Mouse (Mus musculus) ES-CJ7 (cell line): ENCODE measurements around the gene Col4a4.
A peak's percentile ranks its signal among the peaks of the same experiment; 100 is the strongest.

Experiments
- DNase-seq: peaks from one replicate; pipeline ENCODE4 v3.0.0; 2011; ENCODE audit warnings: low read depth, low spot score

Col4a4 gene

GRCm38 (mm10) chr1:82577915-82578314 is 8.7 kb downstream of the Col4a4 start:
- no peak for DNase-seq

DNA sequence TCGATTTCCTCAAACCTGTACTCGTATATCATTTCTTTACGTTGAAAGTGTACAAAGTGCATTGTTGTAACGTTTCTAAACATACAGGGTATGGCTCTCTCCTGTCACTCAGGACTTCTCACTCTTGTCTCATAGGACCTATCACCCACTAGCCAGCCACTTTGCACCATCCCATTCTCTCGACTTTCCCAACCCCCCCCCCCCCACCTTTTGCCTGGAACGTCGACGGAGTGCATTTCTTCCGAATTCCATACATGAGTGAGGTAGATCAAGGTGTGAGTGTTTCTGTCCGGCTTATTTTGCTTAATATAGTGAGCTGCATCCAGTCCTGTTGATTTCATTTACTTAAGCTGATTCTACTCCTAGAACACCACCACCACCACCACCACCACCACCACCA is 9.3 kb downstream of the Col4a4 start:
- DNase-seq, result no peak

DNA sequence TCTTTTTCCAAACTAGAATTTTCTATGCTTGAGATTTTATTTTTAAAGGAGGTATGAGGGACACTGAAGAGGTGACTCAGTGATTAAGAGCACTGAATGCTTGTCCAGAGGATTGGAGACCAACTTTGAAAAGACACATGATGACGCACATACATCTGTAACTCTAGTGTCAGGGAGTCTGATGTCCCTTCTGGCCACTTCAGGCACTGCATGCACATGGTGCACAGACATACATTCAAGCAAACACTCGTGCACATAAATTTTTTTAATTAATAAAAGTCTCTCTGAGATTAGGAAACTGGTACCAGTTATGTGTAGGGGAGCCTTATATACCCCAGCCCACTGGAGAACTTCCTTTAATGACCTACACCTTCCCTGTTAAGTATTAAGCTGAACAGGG is 10.5 kb downstream of the Col4a4 start:
- no peak for DNase-seq

- DNase-seq, result no peak
These were observed 11.0 kb downstream of the Col4a4 start for GRCm38 (mm10) chr1:82575681-82576080.

- DNase-seq, result peak; percentile 24
These were observed 14.9 kb downstream of the Col4a4 start for GRCm38 (mm10) chr1:82571758-82572157.

- no peak for DNase-seq
These were observed 17.2 kb downstream of the Col4a4 start for GRCm38 (mm10) chr1:82569405-82569804.

- no peak for DNase-seq
These were observed 26.4 kb downstream of the Col4a4 start for GRCm38 (mm10) chr1:82560223-82560622.

GRCm38 (mm10) chr1:82554889-82555288 is 31.8 kb downstream of the Col4a4 start:
- DNase-seq, result no peak

- DNase-seq, result peak; percentile 50
These were observed 32.2 kb downstream of the Col4a4 start for GRCm38 (mm10) chr1:82554443-82554850.

GRCm38 (mm10) chr1:82545199-82545960 is 41.3 kb downstream of the Col4a4 start:
- no peak for DNase-seq

DNA sequence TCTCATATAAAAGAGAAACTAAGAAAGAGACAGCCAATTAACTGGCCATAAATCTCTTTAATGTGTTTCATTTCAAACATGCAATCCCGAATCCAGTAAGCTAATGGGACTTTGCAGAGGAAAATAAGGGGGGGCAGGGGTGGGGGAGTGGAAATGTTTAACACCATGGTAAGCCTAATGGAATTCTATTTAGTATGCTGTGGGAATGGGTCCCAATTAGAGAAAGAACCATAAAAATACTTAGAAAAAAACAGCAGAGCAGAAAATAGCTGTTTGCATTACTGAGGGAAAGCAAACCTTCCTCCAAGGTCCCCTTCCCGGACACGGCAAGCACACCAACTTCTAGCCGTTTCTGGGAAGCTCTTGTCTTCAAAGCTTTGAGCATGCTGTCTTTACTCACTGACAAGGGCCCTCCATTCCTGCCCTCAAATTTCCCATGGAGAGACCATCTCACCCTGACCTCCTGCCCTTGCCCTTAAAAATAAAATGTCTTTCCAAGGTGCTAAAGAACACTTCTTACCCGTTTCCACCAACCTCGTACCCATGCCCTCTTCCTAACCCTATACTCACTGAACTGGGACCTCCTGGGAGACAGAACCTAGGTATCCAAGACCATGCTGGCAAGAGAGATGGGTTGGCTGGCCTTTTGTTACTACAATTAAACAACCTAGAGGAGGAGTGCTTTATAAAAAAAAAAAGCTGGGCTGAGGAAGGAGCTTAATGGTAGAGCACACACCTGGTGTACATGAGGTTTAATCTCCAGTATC is 42.0 kb downstream of the Col4a4 start:
- no peak for DNase-seq

DNA sequence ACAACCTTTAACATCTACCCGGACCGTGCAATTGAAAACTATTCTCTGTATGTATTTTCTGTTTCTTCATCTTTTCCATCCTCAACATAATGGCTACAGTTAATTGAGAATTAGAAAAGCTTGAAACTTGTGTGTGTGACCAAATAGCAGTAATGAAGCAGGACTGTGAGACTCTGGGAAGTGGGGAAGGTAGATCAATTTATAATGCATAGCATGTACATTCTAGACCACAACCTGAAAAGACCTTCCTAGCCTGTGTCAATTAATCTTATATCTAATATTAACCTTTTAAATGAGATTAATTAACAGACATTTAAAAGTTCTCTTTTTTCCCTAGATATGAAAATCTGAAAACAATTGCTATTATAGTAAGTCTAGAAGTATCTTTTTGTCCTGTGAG is 42.7 kb downstream of the Col4a4 start:
- no peak for DNase-seq

DNA sequence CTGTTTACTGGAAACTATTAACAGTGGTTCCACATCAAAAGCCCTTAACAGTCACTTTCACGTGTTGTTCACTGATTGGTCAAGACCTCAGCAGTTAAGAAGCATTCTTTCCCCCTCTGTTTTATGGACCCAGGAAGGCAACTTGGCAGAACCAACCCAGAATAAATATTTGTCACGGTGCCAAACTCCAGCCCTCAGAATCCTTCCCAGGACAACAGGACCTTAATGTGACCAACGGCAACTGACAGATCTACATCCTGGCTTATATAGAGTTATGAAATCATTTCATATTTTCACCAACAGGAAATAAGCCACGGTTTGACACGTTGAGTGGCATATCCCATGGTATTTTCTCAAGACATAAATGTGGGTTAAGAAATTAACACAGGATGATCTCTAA is 46.6 kb downstream of the Col4a4 start:
- DNase-seq, result no peak

DNA sequence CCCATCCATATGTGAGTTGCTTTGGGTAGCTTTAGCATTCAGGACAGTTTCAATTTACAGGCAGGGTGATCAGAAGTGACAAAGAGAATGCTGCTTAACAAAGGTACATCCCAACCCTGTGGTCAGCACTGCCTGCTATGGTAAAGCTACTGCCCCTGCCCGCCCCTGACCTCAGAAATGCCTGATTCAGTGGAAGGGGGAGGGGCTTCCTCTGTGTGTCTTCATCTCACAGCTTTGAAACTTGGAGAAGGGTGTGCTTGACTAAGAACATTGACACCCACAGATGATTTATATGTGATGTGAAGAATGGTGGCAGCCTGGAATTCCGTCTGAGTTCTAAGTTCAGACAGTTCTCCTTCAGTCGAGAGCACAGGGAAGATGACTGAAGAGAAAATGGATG is 48.8 kb downstream of the Col4a4 start:
- no peak for DNase-seq

- no peak for DNase-seq
These were observed 50.0 kb downstream of the Col4a4 start for GRCm38 (mm10) chr1:82536515-82537174.

- no peak for DNase-seq
These were observed 58.7 kb downstream of the Col4a4 start for GRCm38 (mm10) chr1:82527931-82528330.

DNA sequence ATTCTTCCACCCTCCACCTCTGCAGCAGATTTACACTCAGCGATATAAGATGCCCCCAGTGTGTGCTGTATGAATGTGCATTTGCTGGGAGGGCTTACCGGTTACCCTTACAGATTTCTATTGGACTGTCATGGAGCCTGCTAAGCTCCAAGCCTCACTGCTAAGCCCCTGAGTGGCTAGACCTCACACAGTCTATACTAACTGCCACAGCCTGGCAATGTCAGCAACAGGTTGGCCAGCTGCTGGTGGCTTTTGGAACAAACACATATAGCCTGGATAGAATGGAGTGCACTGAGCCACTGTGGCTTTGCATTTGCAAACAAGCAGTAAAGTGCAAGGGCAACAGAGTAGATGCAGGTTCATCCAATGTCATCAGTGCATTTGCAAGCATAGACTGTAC is 94.7 kb downstream of the Col4a4 start:
- DNase-seq, result no peak

GRCm38 (mm10) chr1:82486371-82486770 is 100.3 kb downstream of the Col4a4 start:
- no peak for DNase-seq

DNA sequence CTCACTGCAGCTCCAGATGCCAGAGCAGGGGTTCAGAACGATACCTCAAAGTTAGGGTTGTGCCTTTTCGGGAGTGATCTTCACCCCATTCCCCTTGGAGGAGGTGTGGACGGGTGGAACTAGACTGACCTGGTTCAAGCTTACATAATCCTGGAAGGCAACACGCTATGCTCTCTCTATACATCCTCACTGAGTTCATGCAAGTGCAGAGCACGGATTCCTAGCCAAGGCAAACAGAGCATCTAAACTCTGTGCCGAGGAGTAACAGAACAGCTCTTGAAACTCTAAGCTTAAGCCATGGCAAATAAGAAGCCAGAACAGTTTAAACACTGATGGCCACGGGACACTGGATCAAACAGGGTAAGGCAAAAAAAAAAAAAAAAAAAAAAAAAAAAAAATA is 104.3 kb downstream of the Col4a4 start:
- no peak for DNase-seq

DNA sequence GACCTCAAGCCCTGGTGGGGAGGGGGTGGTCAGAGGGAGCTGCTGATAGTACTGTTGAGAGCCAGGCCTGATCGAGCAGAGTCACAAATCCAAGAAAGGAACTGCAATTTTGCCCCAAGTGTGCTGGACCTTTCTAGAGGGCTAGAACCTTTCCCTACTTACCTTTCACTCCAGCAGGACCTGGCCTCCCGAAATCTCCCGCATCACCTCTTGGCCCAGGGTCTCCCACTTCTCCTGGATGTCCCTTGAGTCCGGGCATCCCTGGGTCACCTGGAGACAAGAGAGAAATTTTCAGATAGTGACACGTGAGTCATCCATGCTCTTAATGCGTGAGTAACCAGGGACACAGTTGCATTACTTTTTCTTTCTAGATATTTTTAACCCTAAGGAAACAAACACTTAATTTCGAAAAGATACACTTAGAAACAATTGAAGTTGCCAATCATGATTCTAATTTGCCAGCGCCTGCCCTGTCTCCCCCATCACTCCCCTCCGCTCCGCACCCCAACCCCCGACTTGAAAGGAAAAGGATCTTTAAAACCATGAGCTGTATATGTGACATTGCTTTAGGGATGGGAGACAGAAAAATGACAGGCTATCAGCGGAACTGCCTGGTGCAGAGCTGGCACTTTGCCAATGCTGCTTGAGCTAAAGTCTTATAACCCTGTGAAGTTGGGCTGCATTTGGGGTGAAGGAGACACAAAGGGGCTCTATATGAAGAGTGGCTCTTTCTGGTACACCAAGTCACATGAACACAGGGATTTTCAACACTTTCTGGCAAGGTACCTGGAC is 106.8 kb downstream of the Col4a4 start:
- DNase-seq, result no peak

DNA sequence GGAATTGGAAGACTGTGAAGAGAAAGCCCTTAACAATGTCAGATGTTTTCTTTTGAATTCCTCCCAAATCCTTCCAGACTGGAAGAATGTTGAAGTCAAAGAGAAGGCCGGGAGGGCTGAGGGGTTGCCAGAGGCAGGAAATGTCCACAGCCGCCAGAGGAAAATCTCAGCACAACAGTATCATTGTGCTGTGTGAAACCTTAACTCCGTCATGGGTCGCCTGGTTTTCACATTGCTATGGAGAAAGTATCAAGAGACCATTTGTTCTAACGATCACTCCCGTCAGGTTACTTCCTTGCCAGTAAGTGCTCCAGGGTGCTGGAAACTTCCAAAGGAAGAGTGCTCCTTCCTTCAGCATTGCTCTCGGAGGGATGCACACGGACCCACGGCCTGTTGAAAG is 109.9 kb downstream of the Col4a4 start:
- DNase-seq, result no peak

DNA sequence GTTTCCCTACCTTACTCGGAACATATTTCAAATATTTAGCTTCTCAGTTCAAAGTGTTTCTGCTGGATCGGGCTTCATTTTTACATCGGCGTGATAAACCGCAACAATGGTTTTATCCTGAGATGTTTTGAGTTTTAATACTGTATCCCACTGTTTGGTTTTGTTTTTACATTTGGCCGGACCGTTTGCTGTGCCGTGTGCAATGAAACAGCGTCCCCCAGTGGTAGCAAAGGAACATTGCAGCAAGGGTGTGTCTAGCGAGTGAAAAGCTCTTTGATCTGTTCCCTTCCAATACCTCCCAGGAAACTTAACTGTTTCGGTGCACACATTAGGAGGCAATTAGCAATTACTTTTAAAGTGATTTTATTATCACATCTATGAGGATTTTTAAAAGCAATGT is 110.4 kb downstream of the Col4a4 start:
- DNase-seq, result peak; percentile 35
